Mouse (Mus musculus) A20 (cell line): Measurements from ENCODE around the gene Mnd1.

ENCODE experiments used
- DNase-seq: peaks from one replicate; pipeline ENCODE4 v3.0.0-alpha.2; 2011; ENCODE audit warnings: low read depth, low spot score

Gene Mnd1

DNA sequence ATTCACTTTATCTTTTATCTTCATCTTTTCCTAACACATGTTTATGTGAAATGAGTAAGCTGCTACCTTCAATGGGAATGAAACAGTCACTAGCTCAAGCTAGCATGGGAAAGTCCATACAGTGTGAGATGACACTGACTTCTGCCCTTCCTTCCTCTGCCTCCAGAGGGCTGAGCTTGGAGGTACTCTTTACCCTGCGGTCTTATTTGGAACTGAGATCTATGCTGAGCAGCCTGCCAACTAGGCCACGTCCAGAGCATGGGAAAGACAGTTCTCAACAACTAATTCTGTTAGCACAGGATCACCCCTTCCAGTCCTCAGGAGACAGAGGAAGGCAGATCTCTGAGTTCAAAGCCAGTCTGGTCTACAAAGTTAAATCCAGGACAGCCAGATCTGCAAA lies 64.6 kb downstream of the Mnd1 start:
- DNase-seq, result no peak

DNA sequence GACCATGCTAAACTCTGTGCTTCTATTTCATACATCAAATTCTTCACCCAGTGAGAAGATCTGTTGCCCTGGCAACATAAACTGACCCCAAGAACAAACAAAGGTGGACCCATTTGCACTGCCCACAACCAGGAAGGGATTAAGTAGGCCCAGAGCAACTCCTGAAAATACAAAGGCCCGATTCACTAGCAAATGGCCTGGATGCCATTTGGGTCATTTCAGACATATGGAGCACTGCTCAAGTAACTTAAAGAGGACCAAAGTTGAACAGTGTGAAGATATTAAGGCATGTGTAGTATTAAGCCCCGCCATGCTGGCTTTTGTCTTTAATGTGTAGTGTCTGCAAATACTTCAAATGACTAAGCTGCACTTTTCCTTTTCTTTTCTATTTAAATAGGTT lies 68.7 kb downstream of the Mnd1 start:
- no peak for DNase-seq

DNA sequence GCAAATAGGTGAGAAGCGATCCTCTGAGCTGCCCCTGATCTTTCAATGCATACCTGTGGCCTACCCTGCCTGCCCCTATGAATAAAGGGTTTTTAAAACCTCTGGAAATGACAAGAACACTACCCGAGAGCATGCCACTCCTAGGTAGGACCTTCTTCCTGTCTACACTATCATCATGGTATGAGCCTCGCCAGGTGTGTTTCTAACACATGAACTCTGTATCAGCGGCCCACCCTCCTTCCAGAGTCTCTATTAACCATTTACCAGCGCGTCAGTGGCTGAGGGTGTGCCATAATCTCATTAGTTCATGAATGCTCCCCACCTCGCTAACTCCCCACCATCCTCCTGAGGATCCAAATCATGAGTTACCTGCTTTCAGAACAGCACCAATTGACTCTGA lies 69.2 kb downstream of the Mnd1 start:
- no peak for DNase-seq

DNA sequence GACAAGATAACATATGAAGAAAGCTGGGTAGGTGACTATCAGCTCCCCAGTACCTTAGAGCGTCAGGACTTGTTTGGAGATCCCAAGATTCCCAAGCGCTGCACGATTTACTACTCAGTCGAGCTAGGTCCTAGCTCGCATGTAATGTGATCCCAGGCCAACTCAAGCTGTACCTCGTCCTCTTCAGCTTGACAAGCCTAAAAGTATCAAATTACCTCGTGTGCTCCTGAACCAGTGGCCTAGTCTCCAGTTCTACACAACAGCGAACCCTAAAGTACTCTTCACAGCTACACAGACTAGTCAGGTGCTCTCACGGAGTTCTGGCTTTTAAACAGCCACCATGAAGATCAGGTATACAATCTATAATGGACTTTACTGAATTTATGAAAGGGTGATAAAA lies 70.2 kb downstream of the Mnd1 start:
- no peak for DNase-seq

DNA sequence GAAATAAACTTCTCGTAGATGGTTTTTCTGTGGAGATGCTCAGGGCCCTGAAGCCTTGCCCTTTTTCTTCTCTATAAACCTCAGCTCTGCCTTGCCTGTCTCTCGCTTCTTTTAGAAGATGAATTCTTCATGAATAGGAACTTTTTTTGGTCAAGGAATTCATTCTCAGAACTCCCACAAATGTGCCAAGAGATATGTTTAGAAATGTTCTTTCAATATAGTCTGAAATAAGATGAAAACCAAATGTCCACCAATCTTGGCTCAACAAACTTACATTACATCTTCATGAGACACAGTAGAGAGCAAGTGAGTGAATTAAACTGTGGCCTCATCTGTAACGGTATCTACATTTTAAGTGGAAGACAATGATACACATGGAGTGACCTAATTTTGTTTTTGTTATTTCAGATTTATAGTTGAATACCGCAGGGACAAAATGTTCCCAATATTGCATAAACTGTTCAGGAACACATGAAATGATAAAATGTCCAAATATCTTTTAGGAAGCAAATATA lies 74.3 kb downstream of the Mnd1 start:
- DNase-seq, result no peak

DNA sequence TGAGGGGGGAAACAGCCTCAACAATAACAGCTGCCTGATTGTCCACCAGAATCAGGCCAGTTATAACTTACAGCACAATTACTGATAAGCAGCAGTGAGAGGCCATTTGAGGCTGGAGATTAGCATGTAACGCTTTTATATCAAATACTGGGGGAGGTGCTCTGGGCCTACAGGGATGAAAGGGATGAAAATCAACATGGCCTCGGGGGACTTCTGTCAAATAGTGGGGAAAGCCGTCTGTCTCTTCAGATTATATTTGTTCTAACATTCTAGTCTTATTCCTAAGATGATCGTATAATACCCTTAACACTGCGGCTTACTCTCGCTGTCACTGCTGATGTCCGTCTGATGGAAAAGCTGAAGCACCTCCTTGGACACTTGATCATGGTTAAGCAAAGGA lies 75.5 kb downstream of the Mnd1 start:
- DNase-seq, result no peak

DNA sequence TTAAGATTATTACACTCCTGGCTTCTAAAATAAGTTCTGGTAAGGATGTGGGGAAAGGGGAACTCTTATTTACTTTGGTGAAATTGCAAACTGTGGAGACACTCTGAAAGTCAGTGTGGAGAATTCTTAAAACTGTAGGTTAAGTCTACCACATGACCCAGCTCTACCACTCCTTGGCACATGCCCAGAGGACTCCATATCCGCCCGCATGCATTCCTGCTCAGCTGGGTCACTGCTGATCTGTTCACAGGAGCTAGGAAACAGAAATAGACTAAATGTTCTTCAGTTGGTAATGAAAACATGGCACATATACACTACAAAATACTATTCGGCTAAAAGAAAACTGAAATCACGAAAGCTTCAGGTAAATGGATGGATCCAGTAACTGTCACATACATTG lies 78.1 kb downstream of the Mnd1 start:
- DNase-seq, result no peak

DNA sequence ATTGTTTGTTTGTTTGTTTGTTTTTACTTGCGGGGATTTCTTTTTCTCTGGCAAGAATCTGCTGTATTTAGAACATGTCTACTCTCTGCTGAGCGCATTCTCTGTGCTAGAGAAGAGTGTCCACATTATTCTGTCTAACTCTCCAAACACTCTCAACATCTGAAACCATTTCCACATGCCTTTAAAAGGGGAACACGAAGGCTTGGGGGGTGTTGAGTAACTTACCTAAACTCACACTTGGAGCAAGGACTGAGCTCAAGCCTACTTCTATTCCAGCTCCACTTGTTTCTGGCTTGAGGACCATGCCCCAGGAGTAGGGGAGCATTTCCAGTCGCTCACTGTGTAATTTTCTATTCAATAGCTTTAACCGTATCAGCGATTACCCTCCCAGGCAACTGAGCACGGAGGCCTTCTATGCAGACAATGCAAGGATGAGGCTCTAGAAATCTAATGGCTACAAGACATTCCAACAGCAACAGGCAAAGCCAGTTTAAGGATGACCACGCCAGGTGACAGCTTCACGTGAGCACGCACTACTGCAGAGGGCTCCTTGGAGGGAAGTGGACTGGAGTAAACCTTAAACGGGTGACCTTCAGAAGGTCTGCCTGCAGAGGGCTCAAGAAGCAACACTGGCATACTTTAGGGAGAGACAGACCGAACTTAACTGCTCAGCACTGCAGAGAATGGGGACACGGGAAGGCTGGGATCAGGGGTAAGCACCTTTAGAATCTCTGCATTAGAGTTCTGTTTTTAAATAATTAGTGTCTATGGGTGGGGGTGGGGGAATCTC lies 78.8 kb downstream of the Mnd1 start:
- no peak for DNase-seq

DNA sequence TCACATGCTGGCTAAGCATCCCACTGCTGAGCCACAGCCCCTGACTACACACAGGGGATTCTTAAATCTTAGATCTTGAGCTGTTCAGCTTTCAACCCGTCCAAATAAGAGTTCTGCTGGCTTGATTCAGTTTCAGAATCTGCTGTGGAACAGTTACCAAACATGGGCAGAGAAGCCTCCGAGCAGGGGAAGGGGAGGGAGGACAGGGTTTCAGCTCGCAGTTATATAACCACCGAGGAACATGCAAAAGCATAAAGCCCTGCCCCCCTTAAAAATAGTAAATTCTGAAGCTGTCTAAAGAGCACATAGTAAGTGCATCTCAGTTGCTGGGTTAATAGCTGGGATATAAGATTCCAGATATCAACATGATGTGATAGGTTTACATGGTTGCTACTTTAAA lies 80.1 kb downstream of the Mnd1 start:
- peak; percentile 54 for DNase-seq

DNA sequence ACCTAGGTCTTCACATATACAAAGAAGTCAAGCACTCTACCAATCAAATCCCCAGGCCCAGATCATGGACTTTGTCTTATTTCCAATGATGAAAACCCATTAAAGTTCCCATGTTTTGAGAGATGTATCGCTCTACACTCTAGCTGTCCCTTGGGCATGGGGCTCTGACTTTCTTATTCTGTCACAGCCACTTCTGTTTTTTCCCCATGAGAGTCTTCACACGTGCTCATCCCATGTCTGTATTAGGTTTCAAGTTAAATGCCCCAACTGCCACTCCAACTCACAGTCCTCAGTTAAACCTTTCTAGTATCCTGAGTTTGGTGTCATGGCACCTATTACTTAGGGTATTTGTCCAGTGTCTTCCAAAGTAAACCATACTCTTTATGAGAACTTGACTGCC lies 80.8 kb downstream of the Mnd1 start:
- DNase-seq, result peak; percentile 20

DNA sequence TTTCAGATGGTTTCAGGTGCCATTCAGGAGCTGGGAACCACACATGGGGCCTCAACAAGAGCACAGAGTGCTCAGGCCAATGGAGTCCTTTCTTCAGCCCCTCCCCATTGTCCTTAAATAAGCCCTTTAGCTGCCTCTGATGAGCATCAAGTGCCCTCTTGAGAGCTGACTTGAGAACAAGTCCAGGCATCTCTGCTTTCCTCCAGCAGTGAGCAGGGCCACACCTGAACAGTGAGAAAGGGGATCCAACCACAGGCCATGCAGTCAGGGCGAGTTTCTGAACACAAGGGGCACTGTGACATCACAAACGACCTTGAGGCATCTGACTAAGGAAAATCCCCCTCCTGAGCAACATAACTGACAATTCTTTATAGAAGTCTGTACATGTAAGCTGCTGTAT lies 83.9 kb downstream of the Mnd1 start:
- peak; percentile 81 for DNase-seq

DNA sequence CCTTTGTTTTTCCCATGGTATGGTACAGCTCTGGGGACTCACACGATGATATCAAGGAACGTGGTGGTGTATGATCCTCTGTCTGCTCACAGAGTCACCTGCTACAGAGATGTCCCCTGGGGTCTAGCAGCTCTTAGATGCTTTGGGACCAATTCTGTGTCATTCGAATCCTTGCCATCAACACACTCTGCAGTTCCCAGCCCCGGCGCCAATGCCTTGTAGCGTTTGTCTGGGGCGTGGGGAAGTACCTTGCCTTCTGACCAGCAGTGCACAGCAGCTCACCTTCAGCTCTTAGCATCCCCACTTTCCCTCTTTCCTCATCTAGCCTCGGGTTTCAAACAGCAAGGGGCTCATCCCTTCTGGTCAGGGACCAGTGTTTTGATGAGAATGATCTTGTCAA lies 84.8 kb downstream of the Mnd1 start:
- DNase-seq, result peak; percentile 17

DNA sequence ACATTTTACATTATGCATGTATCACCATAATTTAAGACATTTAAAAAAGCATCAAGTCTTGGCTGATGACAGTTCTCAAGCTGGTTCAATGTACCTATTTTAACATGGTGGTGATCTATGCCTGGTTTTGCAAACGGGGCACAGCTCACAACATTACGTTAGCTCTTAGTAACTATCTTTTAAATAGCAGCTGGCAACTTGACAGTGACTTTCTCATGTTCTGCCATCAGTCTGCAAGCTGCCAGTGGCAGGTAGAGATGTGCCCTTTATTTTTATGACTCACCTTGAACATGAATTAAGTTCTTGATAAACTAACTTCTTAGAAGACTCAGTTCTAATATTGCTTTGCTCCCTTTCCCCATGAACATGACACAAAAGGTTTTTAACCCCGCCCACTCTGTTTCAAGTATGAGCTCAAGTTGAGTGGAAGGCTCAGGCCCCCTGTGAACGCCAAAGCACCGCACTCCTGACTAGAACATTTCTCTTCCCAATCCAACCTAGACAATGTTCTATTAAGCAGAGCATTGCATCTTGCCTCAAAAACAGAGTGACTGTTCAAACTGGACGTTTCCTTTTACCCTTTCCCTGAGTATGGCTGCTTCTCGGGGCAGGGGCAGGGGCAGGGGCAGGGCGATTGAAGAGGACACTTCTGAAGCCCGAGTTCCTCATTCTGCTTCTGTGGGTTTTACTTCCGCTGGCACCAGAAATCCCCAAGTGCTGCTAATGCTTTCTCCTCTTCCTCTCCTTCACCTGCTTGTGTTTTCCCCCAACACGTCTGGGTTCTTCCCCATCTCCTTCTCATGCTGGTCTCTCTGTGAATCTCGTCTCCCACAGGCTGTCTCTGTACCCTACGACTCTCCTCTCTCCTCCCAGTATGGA lies 86.5 kb downstream of the Mnd1 start:
- peak; percentile 90 for DNase-seq

DNA sequence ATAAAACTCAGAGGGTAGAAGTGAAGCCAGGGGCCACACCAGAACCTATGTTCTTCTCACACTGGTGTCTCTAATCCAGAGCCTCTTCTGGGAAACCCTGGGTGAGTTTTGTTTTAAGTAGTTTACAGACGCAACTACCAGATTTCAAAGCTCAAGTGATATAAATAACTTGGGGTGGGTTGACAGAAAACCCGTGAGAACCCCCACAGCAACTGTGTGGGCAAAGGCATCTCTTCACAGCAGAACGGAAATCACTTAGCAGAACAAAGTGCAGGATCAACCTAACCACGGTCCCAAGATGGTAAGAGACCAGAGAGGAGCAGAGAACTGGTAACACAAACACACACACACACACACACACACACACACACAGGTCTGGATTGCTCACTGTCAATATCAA lies 89.8 kb downstream of the Mnd1 start:
- peak; percentile 24 for DNase-seq

DNA sequence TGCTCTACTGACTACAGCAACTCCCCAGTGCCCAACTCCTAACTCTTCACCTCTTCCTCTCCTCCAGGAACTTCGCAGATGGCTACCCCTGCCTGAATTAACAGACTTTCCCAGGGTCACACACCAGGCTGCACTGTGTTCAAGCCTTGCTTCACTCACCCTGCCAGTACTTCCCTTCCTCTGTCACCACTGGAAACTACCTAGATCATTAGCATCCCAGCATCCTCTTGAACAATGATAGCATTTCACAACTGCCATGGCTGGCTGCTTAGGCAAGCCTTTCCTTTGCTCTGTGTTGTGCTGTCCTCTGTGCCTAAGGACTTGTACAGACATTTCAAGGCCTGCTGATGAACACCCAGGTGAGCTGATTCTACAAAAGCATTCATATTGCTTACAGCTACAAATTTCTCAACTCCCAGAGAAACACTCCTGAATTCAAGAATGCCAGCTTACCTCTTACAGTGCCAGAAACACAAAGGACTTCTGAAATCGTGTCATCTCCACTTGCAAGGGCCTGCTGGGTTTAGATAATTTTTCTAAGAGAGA lies 92.1 kb downstream of the Mnd1 start:
- no peak for DNase-seq

DNA sequence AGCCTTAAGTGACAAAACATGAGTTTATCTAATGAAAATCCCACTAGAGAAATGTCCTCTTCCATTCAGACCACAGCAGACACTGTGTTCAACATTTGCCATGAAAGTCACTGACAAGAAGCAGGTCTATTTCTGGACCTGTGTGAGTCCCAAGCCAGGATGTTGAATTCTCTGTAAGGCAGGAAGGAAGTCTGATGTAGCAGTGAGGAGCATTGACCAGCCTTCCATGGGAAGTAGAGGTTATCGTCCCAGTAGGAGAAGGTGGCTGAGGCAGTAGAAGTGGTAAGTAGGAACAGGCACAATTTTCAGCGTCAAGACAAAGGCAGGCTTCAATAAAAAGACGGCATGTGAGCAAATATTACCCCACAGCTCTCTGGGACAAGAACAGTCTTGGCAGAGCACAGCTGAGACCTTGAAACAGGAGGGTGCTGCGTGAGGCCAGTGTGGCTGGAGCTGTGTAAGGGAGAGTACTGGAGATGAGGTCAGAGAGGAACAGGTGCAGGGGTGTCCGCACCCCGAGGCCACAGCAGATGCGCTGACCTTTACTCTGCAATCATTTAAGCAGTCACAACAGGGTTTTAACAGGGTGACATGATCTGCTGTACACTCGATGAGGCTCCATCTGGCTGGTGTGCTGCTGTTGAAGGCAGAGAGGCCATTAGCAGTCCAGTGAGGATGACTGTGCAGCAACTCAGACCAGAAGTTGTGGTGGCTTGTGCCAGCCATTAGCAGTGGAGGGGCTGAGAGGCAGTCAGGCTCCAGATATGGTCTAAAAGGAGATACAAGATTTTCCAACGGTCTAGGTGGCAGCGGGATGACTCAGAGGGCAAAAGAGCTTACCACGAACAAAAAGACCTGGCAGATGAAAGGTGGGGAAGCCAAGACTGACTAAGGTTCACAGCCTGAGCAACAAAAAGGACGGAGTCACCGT lies 93.8 kb downstream of the Mnd1 start:
- no peak for DNase-seq

DNA sequence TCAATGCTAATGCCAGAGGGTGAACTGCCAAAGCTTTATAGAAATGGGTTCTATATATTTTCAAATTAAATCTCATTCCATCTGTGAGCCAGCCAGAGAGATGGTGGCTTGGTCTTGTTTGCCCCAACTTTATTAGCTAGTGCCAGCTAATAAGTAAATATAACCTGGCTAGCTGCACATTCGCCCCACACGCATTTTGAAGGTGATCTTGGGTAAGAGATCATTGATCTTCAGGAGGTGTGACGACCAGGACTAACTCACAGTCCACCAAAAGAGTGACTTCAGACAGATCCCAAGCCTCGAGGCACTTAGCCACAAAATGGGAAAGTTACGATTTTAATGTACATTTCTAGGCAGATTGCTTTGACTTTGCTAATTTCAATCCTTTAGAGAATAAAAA lies 94.6 kb downstream of the Mnd1 start:
- no peak for DNase-seq

DNA sequence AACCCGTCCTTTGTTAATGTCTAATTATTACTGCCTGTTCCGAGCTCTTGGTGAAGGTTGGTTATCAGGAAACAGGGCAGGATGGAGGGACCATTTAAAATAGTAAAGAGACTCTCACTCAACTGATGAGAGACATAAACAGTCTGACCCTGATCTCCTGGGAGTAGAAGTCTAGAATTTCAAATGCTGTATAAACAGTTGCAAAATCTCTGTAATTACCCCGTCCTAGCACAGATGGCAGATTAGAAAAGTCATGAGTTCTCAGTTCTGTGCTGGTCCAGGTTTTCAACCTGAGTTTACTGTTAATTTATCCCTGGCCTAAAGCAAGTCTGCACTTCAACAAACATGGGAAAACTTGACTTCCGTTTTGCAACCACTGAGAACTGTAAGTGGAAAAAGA lies 95.5 kb downstream of the Mnd1 start:
- DNase-seq, result no peak

DNA sequence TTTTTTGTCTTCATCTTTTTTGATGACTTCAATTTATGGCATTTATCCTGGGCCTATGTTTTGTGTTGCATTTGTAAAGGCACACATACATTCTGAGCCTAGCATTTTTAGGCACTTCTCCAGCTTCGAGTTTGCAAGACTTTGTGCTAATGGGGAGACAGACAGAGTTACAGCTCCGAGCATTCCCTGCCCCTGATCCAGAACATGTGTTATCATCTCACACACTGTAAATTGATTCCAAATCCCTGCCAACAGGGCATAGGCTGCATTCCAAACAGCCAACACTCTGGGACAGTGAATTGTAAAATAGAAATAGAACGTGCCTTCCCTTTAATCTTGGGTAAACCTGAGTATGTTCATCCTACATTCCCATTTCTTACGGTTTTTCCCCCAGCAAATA lies 95.9 kb downstream of the Mnd1 start:
- DNase-seq, result no peak

DNA sequence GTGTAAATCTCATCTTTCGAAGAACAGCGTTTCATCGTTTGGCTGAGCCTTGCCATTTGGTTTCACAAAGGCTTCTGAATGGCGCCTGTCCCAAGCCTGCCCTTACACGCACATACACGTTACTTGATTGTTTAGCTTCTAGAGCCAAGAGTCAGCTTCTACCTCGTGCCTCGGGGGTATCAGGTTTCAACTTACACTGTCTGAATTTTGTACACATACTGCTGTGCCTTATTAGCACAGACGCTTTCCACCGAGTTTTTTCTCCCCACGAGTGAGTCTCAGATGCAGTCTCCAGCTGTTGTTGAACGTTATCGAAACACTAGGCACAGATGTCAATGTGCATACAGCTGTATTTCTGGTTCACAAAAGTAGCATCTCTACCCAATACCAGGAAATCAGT lies 96.3 kb downstream of the Mnd1 start:
- DNase-seq, result no peak

DNA sequence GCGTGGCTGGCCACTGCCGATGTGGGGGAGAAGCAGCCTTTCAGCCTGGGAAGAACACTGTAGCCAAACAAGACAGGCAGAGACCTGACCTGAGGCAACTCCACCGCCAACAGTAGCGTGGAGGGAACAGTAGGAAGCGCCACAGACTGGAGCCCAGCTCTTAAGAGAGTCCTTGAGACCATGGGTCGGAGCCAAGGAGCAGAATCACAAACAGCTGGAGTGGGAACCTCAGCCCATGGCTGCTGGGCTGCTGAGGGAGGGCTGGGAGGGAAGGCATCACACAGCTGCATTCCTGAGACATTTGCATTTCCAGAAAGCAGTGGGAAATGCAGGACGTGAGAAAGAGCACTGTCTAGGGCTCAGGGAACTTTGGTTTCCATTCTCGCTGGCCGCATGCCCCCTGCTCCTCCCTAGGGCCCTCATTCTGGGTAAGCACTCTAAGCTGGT lies 106.8 kb downstream of the Mnd1 start:
- no peak for DNase-seq
